Comparison of ENCODE assay signal across 7 mouse cellular contexts in genomic region chr9:62827939-62828652, GRCm38 (mm10). TPM values are rescaled to one million over a fixed set of nuclear protein-coding genes. Genes with fewer than 3 reads are reported as not detected.
DNase-seq lines count a peak whose midpoint lies in the region; ATAC-seq and TF ChIP-seq lines count a peak whose summit lies in the region.

No protein-coding gene starts in this region.

- H3K4me2 ChIP-seq in midbrain, embryonic 14.5 days (ENCODE audit: low read length): peak overlapping the region; percentile 54

- H3K4me1 ChIP-seq in bone marrow macrophage, adult 2 months (ENCODE audit: control insufficient read depth, insufficient read depth, low read length): peaks cover 6% of the 10 kb centered on the region
- peaks cover 43% of the 10 kb centered on the region for H3K4me1 ChIP-seq in limb, embryonic 10.5 days
- peaks cover 15% of the 10 kb centered on the region for H3K4me1 ChIP-seq in midbrain, embryonic 14.5 days (ENCODE audit: control insufficient read depth, insufficient read depth, low read length)

- H3K36me3 ChIP-seq in limb, embryonic 10.5 days: no peaks in the 10 kb centered on the region
- H3K36me3 ChIP-seq in midbrain, embryonic 14.5 days (ENCODE audit: control insufficient read depth, insufficient read depth, low read length): no peaks in the 10 kb centered on the region

- peak overlapping the region; percentile 44 for H3K4me3 ChIP-seq in bone marrow macrophage, adult 2 months (ENCODE audit: insufficient read depth, low read length)
- peak overlapping the region; percentile 38 for H3K4me3 ChIP-seq in limb, embryonic 10.5 days
- peak overlapping the region; percentile 32 for H3K4me3 ChIP-seq in midbrain, embryonic 14.5 days (replicated peaks; ENCODE audit: low read depth, low read length)

- 8% methylated on average over 24 of the region's 24 CpGs for WGBS in limb, embryonic 10.5 days
- 7% methylated on average over 24 of the region's 24 CpGs for WGBS in midbrain, embryonic 14.5 days

- no peaks in the 10 kb centered on the region for H3K9me3 ChIP-seq in limb, embryonic 10.5 days (replicated peaks)
- H3K9me3 ChIP-seq in midbrain, embryonic 14.5 days (ENCODE audit: control insufficient read depth, low read length): no peaks in the 10 kb centered on the region

- no peak overlapping the region for H3K27ac ChIP-seq in bone marrow macrophage, adult 2 months (ENCODE audit: insufficient read depth, low read depth, low read length)
- H3K27ac ChIP-seq in limb, embryonic 10.5 days: peak overlapping the region; percentile 87
- H3K27ac ChIP-seq in midbrain, embryonic 14.5 days (replicated peaks; ENCODE audit: low read depth, low read length): peak overlapping the region; percentile 60; the same call in 1 of the 2 replicates

- peak; percentile 51 to 62 for DNase-seq in right cerebral cortex, adult 2 months (ENCODE audit: low spot score in 2 of 2)
- DNase-seq in right cerebral cortex, postnatal 25 days: no peak
- peak; percentile 51 for DNase-seq in forelimb bud, embryonic 11.5 days (ENCODE audit: low read depth, low spot score)
- DNase-seq in limb, embryonic 10.5 days (ENCODE audit: low spot score): peak; percentile 53
- peak; percentile 84 for DNase-seq in midbrain, embryonic 14.5 days
- no peak for DNase-seq in frontal cortex, postnatal 25 days (ENCODE audit: low spot score in 2 of 2)

- no peak for TF ChIP-seq POLR2A in bone marrow macrophage, adult 2 months (IDR thresholded peaks at IDR 0.05; ENCODE audit: borderline replicate concordance, low read depth, low read length)

- H3K9ac ChIP-seq in midbrain, embryonic 14.5 days (replicated peaks; ENCODE audit: low read length): no peak overlapping the region; the same call in 1 of the 2 replicates

- no peaks in the 10 kb centered on the region for H3K27me3 ChIP-seq in limb, embryonic 10.5 days (ENCODE audit: low read depth, poor library complexity, severe bottlenecking)
- no peaks in the 10 kb centered on the region for H3K27me3 ChIP-seq in midbrain, embryonic 14.5 days (ENCODE audit: control insufficient read depth, insufficient read depth, low read length)

- TF ChIP-seq CTCF in bone marrow macrophage, adult 2 months (IDR thresholded peaks at IDR 0.05; ENCODE audit: low read depth, low read length): no peak

- no peak for ATAC-seq in midbrain, embryonic 14.5 days (ENCODE audit: low FRiP score, low TSS enrichment)

RNA-seq across cellular contexts. Expression of gene Cln6, which starts 10.5 kb away (rescaled TPM):
- 95.4 and 113 TPM in 2 replicates for polyA plus RNA-seq in bone marrow macrophage, adult 2 months (2012; ENCODE audit: insufficient read depth, insufficient read length, missing spikeins)
- 16.4 and 18.5 TPM in 2 replicates for polyA plus RNA-seq in limb, embryonic 10.5 days (2016; fragmentation: Nextera tagmentation; extraction: Ambion mirVana)
- 3.1 and 5.2 TPM in 2 replicates for polyA plus RNA-seq in midbrain, embryonic 14.5 days (2014; fragmentation: Nextera tagmentation; extraction: Ambion mirVana)

RNA-seq across cellular contexts. Expression of gene Fem1b, which starts 16.4 kb away (rescaled TPM):
- 12.8 and 15.8 TPM in 2 replicates for polyA plus RNA-seq in bone marrow macrophage, adult 2 months (2012; ENCODE audit: insufficient read depth, insufficient read length, missing spikeins)
- 27.3 and 30.3 TPM in 2 replicates for polyA plus RNA-seq in limb, embryonic 10.5 days (2016; fragmentation: Nextera tagmentation; extraction: Ambion mirVana)
- 71.5 and 103 TPM in 2 replicates for polyA plus RNA-seq in midbrain, embryonic 14.5 days (2014; fragmentation: Nextera tagmentation; extraction: Ambion mirVana)

RNA-seq across cellular contexts. Expression of gene Calml4, which starts 29.8 kb away (rescaled TPM):
- polyA plus RNA-seq in bone marrow macrophage, adult 2 months (2012; ENCODE audit: insufficient read depth, insufficient read length, missing spikeins): 2.4 and 6.2 TPM in 2 replicates
- polyA plus RNA-seq in limb, embryonic 10.5 days (2016; fragmentation: Nextera tagmentation; extraction: Ambion mirVana): 3.8 and 4.4 TPM in 2 replicates
- polyA plus RNA-seq in midbrain, embryonic 14.5 days (2014; fragmentation: Nextera tagmentation; extraction: Ambion mirVana): 7.1 TPM in 2 replicates

Comparison
In these comparisons a context has a peak if more than half of its experiments do, and no peak if none do; other contexts are left out.
1. DNase-seq: peak in right cerebral cortex, adult 2 months (2 of 2), forelimb bud, embryonic 11.5 days (single experiment), limb, embryonic 10.5 days (single experiment) and midbrain, embryonic 14.5 days (single experiment); none in right cerebral cortex, postnatal 25 days (single experiment) and frontal cortex, postnatal 25 days (0 of 2).
2. Peak in every context shown above with its lines, with median percentiles within 50 percentile points of each other: H3K4me3 ChIP-seq.